Mouse (Mus musculus) midbrain, embryonic 14.5 days (tissue): ENCODE results near the gene Cdc42se2. TPM values are rescaled to one million over a fixed set of nuclear protein-coding genes. Genes with fewer than 3 reads are reported as not detected.
A peak's percentile ranks its signal among the peaks of the same experiment; 100 is the strongest.

Experiments
- ATAC-seq: fragments of 200-750 bp; cut with Nextera tagmentation; 2 replicates; pipeline ENCODE4 v1.8.0; 2017; ENCODE audit warnings: moderate number of reproducible peaks, moderate library complexity; ENCODE audit not compliant: low FRiP score, low TSS enrichment
- DNase-seq: peaks from one replicate; pipeline ENCODE4 v3.0.0-alpha.2; 2015
- H3K27ac ChIP-seq: fragments of 300-500 bp; sonication (generic); replicated peaks from 2 replicates; pipeline ENCODE4 v1.5.1; 2014; ENCODE audit warnings: mild to moderate bottlenecking, low read depth, low read length, moderate library complexity
- H3K27me3 ChIP-seq: fragments of 300-500 bp; sonication (generic); 2 replicates; pipeline ENCODE4 v1.6.1; 2014; ENCODE audit warnings: low read length, control low read depth, mixed read lengths; ENCODE audit not compliant: control insufficient read depth, insufficient read depth
- H3K36me3 ChIP-seq: fragments of 300-500 bp; sonication (generic); 2 replicates; pipeline ENCODE4 v1.6.1; 2014; ENCODE audit warnings: low read length, control low read depth; ENCODE audit not compliant: control insufficient read depth, insufficient read depth
- H3K4me1 ChIP-seq: fragments of 300-500 bp; sonication (generic); 2 replicates; pipeline ENCODE4 v1.6.1; 2014; ENCODE audit warnings: mild to moderate bottlenecking, antibody characterized with exemption, low read length, control low read depth; ENCODE audit not compliant: control insufficient read depth, insufficient read depth
- H3K4me2 ChIP-seq: fragments of 300-500 bp; sonication (generic); 2 replicates; pipeline ENCODE4 v1.6.1; 2014; ENCODE audit warnings: mild to moderate bottlenecking, low read length, moderate library complexity
- H3K4me3 ChIP-seq: fragments of 300-500 bp; sonication (generic); replicated peaks from 2 replicates; pipeline ENCODE4 v1.5.1; 2014; ENCODE audit warnings: low read depth, low read length
- H3K9ac ChIP-seq: fragments of 300-500 bp; sonication (generic); replicated peaks from 2 replicates; pipeline ENCODE4 v1.6.1; 2014; ENCODE audit warnings: mild to moderate bottlenecking, low read length, moderate library complexity
- H3K9me3 ChIP-seq: fragments of 300-500 bp; sonication (generic); 2 replicates; pipeline ENCODE4 v1.6.1; 2016; ENCODE audit warnings: low read length, control low read depth, mixed read lengths; ENCODE audit not compliant: control insufficient read depth
- WGBS: fragments of 180-500 bp; shearing (Covaris S2); extraction: QIAGEN DNeasy Blood & Tissue Kit; methylation state at CpG from one replicate; pipeline ENCODE4 v1.1.7; 2014; 5-methylcytosine and 5-hydroxymethylcytosine counted together
- polyA plus RNA-seq: library from polyadenylated mRNA; unstranded; fragments of >200 nt; fragmentation: Nextera tagmentation; extraction: Ambion mirVana; gene quantifications from 2 replicates; pipeline ENCODE4 v1.2.1, GENCODE M21; 2014

The Cdc42se2 gene
- polyA plus RNA-seq, 1 experiment from 2014 or later = 201 TPM

GRCm38 (mm10) chr11:54733546-54733945, 53.9 kb downstream of the Cdc42se2 start:
- DNase-seq = no peak
- ATAC-seq = no peak
- Histone ChIP-seq H3K4me3 (no peak overlapping the region), H3K27ac (peak overlapping the region; percentile 41; the same call in 1 of the 2 replicates), H3K9me3 (no peaks in the 10 kb centered on the region), H3K4me2 (no peak overlapping the region), H3K27me3 (no peaks in the 10 kb centered on the region), H3K9ac (no peak overlapping the region), H3K36me3 (peaks cover 13% of the 10 kb centered on the region), H3K4me1 (peaks cover 2% of the 10 kb centered on the region; the same call in 1 of the 2 replicates)
- WGBS = 31% methylated on average over 7 of the region's 7 CpGs

GRCm38 (mm10) chr11:54731367-54731766, 56.1 kb downstream of the Cdc42se2 start:
- H3K36me3 ChIP-seq = peaks cover 15% of the 10 kb centered on the region
- no peaks in the 10 kb centered on the region for H3K27me3 ChIP-seq
- ATAC-seq = no peak
- H3K4me2 ChIP-seq = no peak overlapping the region
- 92% methylated on average over 7 of the region's 7 CpGs for WGBS
- no peaks in the 10 kb centered on the region for H3K9me3 ChIP-seq
- peaks cover 2% of the 10 kb centered on the region for H3K4me1 ChIP-seq
- H3K9ac ChIP-seq = no peak overlapping the region
- no peak overlapping the region for H3K27ac ChIP-seq
- no peak overlapping the region for H3K4me3 ChIP-seq
- DNase-seq = no peak

GRCm38 (mm10) chr11:54730931-54731330, 56.5 kb downstream of the Cdc42se2 start:
- Histone ChIP-seq H3K36me3 (peaks cover 18% of the 10 kb centered on the region), H3K27me3 (no peaks in the 10 kb centered on the region), H3K27ac (no peak overlapping the region), H3K9me3 (no peaks in the 10 kb centered on the region), H3K9ac (no peak overlapping the region), H3K4me3 (no peak overlapping the region), H3K4me2 (no peak overlapping the region), H3K4me1 (peaks cover 2% of the 10 kb centered on the region)
- ATAC-seq = no peak
- 92% methylated on average over 5 of the region's 5 CpGs for WGBS
- no peak for DNase-seq

GRCm38 (mm10) chr11:54729311-54729710, 58.2 kb downstream of the Cdc42se2 start:
- no peak overlapping the region for H3K4me2 ChIP-seq
- H3K4me1 ChIP-seq = peaks cover 6% of the 10 kb centered on the region
- no peak overlapping the region for H3K9ac ChIP-seq
- ATAC-seq = no peak
- H3K9me3 ChIP-seq = no peaks in the 10 kb centered on the region
- DNase-seq = no peak
- H3K27ac ChIP-seq = no peak overlapping the region
- H3K27me3 ChIP-seq = no peaks in the 10 kb centered on the region
- 92% methylated on average over 3 of the region's 3 CpGs for WGBS
- no peak overlapping the region for H3K4me3 ChIP-seq
- peaks cover 16% of the 10 kb centered on the region for H3K36me3 ChIP-seq

GRCm38 (mm10) chr11:54728371-54728770, 59.1 kb downstream of the Cdc42se2 start:
- no peak overlapping the region for H3K9ac ChIP-seq
- no peak overlapping the region for H3K4me3 ChIP-seq
- H3K4me2 ChIP-seq = no peak overlapping the region
- WGBS = 91% methylated on average over 2 of the region's 2 CpGs
- DNase-seq (no peak), ATAC-seq (no peak)
- H3K9me3 ChIP-seq = no peaks in the 10 kb centered on the region
- H3K27ac ChIP-seq = no peak overlapping the region
- H3K36me3 ChIP-seq = peaks cover 20% of the 10 kb centered on the region
- peaks cover 4% of the 10 kb centered on the region for H3K4me1 ChIP-seq
- H3K27me3 ChIP-seq = no peaks in the 10 kb centered on the region

GRCm38 (mm10) chr11:54727327-54727901, 60.1 kb downstream of the Cdc42se2 start:
- DNase-seq (no peak), ATAC-seq (no peak)
- Histone ChIP-seq H3K9me3 (no peaks in the 10 kb centered on the region), H3K27ac (no peak overlapping the region), H3K4me1 (peaks cover 4% of the 10 kb centered on the region; the same call in 1 of the 2 replicates), H3K9ac (no peak overlapping the region), H3K4me2 (no peak overlapping the region), H3K4me3 (no peak overlapping the region), H3K27me3 (no peaks in the 10 kb centered on the region), H3K36me3 (peaks cover 29% of the 10 kb centered on the region)
- WGBS = 80% methylated on average over 5 of the region's 5 CpGs

- Histone ChIP-seq H3K27me3 (no peaks in the 10 kb centered on the region), H3K9ac (no peak overlapping the region), H3K4me2 (no peak overlapping the region), H3K4me3 (no peak overlapping the region), H3K27ac (no peak overlapping the region), H3K4me1 (peaks cover 4% of the 10 kb centered on the region; the same call in 1 of the 2 replicates), H3K9me3 (no peaks in the 10 kb centered on the region), H3K36me3 (peaks cover 37% of the 10 kb centered on the region)
- ATAC-seq (no peak), DNase-seq (no peak)
- WGBS = 93% methylated on average over 3 of the region's 3 CpGs
These were observed 60.9 kb downstream of the Cdc42se2 start for GRCm38 (mm10) chr11:54726571-54727062.

- Histone ChIP-seq H3K4me3 (no peak overlapping the region), H3K4me2 (no peak overlapping the region), H3K9ac (no peak overlapping the region), H3K4me1 (peaks cover 4% of the 10 kb centered on the region; the same call in 1 of the 2 replicates), H3K9me3 (no peaks in the 10 kb centered on the region), H3K36me3 (peaks cover 51% of the 10 kb centered on the region), H3K27me3 (no peaks in the 10 kb centered on the region), H3K27ac (no peak overlapping the region)
- ATAC-seq (peak; percentile 37; the same call in 1 of the 2 replicates), DNase-seq (peak; percentile 66)
- WGBS = 81% methylated on average over 4 of the region's 4 CpGs
These were observed 63.0 kb downstream of the Cdc42se2 start for GRCm38 (mm10) chr11:54724353-54725034.

- ATAC-seq (no peak), DNase-seq (no peak)
- Histone ChIP-seq H3K27ac (no peak overlapping the region), H3K36me3 (peaks cover 59% of the 10 kb centered on the region), H3K4me3 (no peak overlapping the region), H3K9me3 (no peaks in the 10 kb centered on the region), H3K4me2 (no peak overlapping the region), H3K4me1 (peaks cover 4% of the 10 kb centered on the region; the same call in 1 of the 2 replicates), H3K27me3 (no peaks in the 10 kb centered on the region), H3K9ac (no peak overlapping the region)
- WGBS = 94% methylated on average over 6 of the region's 6 CpGs
These were observed 65.4 kb downstream of the Cdc42se2 start for GRCm38 (mm10) chr11:54722057-54722456.
